Mouse (Mus musculus): ENCODE data around the gene Sema4f. TPM values are rescaled to one million over a fixed set of nuclear protein-coding genes. Genes with fewer than 3 reads are reported as not detected.

Gene Sema4f
- total RNA-seq (2012; rRNA removed) (0.04 TPM in 1 of 2 replicates, not detected in the other), total RNA-seq (2014; rRNA removed) (not detected in 2 replicates), polyA plus RNA-seq (2012; ENCODE audit: insufficient read length, low read depth) (not detected in 2 replicates)

DNA sequence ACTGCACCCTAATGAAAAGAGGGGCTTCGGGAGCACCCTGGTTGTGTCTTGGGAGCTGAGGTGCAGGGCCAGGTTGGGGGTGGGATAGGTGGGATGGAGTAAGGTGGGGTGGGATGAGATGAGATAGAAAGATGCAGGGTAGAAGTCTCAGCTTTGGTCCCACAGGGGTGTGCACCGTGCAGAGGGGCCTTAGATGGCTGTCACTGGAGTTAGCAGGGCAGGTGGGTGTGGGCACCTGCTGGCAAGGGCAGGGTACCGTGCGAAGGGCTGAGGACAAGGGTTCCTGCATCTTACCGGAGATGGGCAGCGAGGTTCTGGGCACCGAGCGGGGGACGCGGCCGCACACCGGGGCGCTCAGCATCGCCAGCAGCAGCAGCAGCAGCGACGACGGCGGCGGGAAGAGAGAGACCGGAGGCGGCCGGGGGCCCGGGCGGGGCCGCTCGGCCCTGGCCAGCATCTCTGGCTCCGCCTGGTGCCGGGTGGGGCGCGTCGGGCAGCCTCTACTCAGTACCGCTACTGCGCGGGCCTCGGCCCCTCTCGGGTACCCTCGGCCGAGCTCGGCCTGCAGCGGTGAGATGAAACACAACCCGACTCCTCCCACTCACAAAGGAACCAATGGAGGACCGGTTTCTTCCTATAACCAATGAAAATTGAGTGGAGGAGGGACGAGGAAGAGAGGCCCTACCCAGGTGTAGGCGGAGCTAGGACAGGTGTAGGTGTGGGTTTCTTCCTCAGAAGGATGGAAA lies at the start of gene Sema4f:
TSS of gene Sema4f (minus strand) at position 603 of the 746 bp plus-strand sequence.
- H3K9ac ChIP-seq (ENCODE audit: insufficient read depth, low read depth), result no peak within 1 kb of the TSS
- no peaks in the 10 kb centered on the region for H3K36me3 ChIP-seq (replicated peaks in 1 of 2; ENCODE audit: control insufficient read depth in 1 of 2, insufficient read depth in 1 of 2, low read length in 1 of 2)
- TF ChIP-seq MAZ (IDR thresholded peaks at IDR 0.05; ENCODE audit: low read depth, low read length), result no peak
- no peak for TF ChIP-seq MXI1 (IDR thresholded peaks at IDR 0.05; ENCODE audit: low read depth, low read length)
- no peak for TF ChIP-seq NELFE (IDR thresholded peaks at IDR 0.05; ENCODE audit: low read depth, low read length)
- TF ChIP-seq PAX5 (IDR thresholded peaks at IDR 0.05; ENCODE audit: low read length), result no peak
- dilution Hi-C loops (cut with MboI; ENCODE audit: extremely low pct_ligation_motif_present, extremely low pct_unique_long_range_greater_than_20kb, low sequenced_read_pairs) (no loop called here), in situ Hi-C loops (cut with MboI; ENCODE audit: low pct_ligation_motif_present, low pct_unique_long_range_greater_than_20kb, low sequenced_read_pairs) (no loop called here)
- no peak within 1 kb of the TSS for H3K4me2 ChIP-seq (ENCODE audit: insufficient read depth, low read depth, poor library complexity, severe bottlenecking)
- no peaks in the 10 kb centered on the region for H3K27me3 ChIP-seq (replicated peaks)
- no peak within 1 kb of the TSS for H3K27ac ChIP-seq (ENCODE audit: insufficient read depth, low read depth)
- H3K4me1 ChIP-seq (ENCODE audit: control insufficient read depth in 1 of 2, insufficient read depth in 2 of 2), result peaks cover 0 to 11% of the 10 kb centered on the region in 2 experiments; a peak in 3 of 4 replicates
- no peak within 1 kb of the TSS for H3K4me3 ChIP-seq (replicated peaks in 1 of 3; ENCODE audit: low read depth in 2 of 3, low read length in 2 of 3, poor library complexity in 1 of 3)
- peaks cover 2% of the 10 kb centered on the region for H3K9me3 ChIP-seq (replicated peaks; ENCODE audit: low read length)
- no peaks in the 10 kb centered on the region for H3K79me2 ChIP-seq (replicated peaks; ENCODE audit: control insufficient read depth, extremely low read depth, insufficient read depth, poor library complexity, severe bottlenecking)
- DNase-seq (ENCODE audit: extremely low read depth), result no peak

DNA sequence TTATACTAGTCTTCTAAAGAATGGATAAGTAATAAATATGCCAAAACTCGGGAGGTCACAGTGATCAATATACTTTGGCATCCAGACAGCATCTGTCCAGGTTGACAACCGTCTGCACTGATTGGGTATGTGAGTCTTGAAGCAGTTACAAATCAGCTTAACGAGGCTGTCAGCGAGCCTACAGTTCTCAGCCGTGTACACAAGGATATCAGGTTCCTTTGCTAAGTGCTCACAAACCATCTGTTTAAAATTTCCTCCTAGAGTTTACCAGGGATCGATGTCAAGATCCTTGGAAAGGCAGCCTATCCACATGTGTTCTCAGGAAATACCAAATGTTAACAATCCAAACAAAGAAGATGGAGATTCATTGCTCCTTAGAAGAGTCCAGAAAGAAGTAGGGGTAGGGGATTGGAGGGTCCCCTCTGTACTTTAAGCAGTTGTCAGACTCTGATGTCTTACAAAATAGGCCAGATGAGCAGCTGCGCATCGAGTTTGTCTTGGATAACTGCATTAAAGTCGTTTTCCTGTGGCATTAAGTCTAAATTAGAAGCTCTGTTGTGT lies 47.9 kb upstream of the Sema4f start:
- no peak overlapping the region for H3K4me3 ChIP-seq (replicated peaks in 1 of 3; ENCODE audit: low read depth in 2 of 3, low read length in 2 of 3, poor library complexity in 1 of 3)
- H3K27me3 ChIP-seq (replicated peaks), result no peaks in the 10 kb centered on the region
- TF ChIP-seq MXI1 (IDR thresholded peaks at IDR 0.05; ENCODE audit: low read depth, low read length), result no peak
- TF ChIP-seq ZKSCAN1 (IDR thresholded peaks at IDR 0.05; ENCODE audit: borderline replicate concordance, low read depth, low read length), result no peak
- TF ChIP-seq ETS1 (conservative IDR thresholded peaks at IDR 0.05; ENCODE audit: low read depth, low read length), result no peak
- no peak for TF ChIP-seq BHLHE40 (IDR thresholded peaks at IDR 0.05; ENCODE audit: low read depth, low read length)
- no peak for TF ChIP-seq JUND (conservative IDR thresholded peaks at IDR 0.05; ENCODE audit: low read depth, low read length)
- no peak for TF ChIP-seq SMC3 (IDR thresholded peaks at IDR 0.05; ENCODE audit: low read depth, low read length)
- no peak for TF ChIP-seq NELFE (IDR thresholded peaks at IDR 0.05; ENCODE audit: low read depth, low read length)
- TF ChIP-seq MAX (IDR thresholded peaks at IDR 0.05; ENCODE audit: low read length), result no peak
- TF ChIP-seq E2F4 (IDR thresholded peaks at IDR 0.05; ENCODE audit: insufficient replicate concordance, low read depth, low read length), result no peak
- no peak for TF ChIP-seq ELF1 (IDR thresholded peaks at IDR 0.05; ENCODE audit: low read depth, low read length)
- no peak for TF ChIP-seq MEF2A (IDR thresholded peaks at IDR 0.05; ENCODE audit: borderline replicate concordance, low read depth, low read length)
- H3K9ac ChIP-seq (ENCODE audit: insufficient read depth, low read depth), result no peak overlapping the region
- H3K9me3 ChIP-seq (replicated peaks; ENCODE audit: low read length), result no peaks in the 10 kb centered on the region
- H3K79me2 ChIP-seq (replicated peaks; ENCODE audit: control insufficient read depth, extremely low read depth, insufficient read depth, poor library complexity, severe bottlenecking), result no peaks in the 10 kb centered on the region
- no peaks in the 10 kb centered on the region for H3K36me3 ChIP-seq (replicated peaks in 1 of 2; ENCODE audit: control insufficient read depth in 1 of 2, insufficient read depth in 1 of 2, low read length in 1 of 2)
- H3K27ac ChIP-seq (ENCODE audit: insufficient read depth, low read depth), result no peak overlapping the region
- DNase-seq (ENCODE audit: extremely low read depth), result no peak
- in situ Hi-C loops (cut with MboI; ENCODE audit: low pct_ligation_motif_present, low pct_unique_long_range_greater_than_20kb, low sequenced_read_pairs), result loop anchor here (25.0 kb wide), 1 partner anchor 300 kb away; no protein-coding TSS in a partner anchor
- dilution Hi-C loops (cut with MboI; ENCODE audit: extremely low pct_ligation_motif_present, extremely low pct_unique_long_range_greater_than_20kb, low sequenced_read_pairs), result no loop called here
- H3K4me2 ChIP-seq (ENCODE audit: insufficient read depth, low read depth, poor library complexity, severe bottlenecking), result no peak overlapping the region
- peaks cover 0 to 17% of the 10 kb centered on the region in 2 experiments; a peak in 2 of 4 replicates for H3K4me1 ChIP-seq (ENCODE audit: control insufficient read depth in 1 of 2, insufficient read depth in 2 of 2)
